Mouse (Mus musculus): ENCODE results near the gene Rasal2.

DNA sequence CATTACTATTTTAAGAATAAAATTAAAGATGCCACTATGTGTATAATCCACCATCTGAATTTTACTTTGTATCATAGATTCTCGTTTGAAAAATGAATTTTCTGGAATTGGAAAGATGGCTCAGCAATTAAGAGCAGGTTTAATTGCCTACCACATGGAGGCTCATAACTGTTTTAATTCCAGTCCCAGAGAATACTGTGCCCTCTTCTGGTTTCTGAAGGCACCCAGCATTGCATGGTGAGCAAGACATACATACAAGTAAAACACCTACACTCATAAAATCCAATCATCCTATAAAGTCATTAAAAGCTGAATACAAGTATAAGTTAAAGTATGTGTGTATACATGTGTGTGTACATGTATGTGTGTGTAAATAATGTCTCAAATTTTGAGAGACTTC, 165.6 kb downstream of the Rasal2 start:
- no peak for TF ChIP-seq GATA1 (IDR thresholded peaks at IDR 0.05; ENCODE audit: low read length)
- no peak for TF ChIP-seq TAL1 (IDR thresholded peaks at IDR 0.05; ENCODE audit: low read length)

All from erythroblast, embryonic 14.5 days (primary cell).